Mouse (Mus musculus) erythroblast, embryonic 14.5 days (primary cell): Measurements from ENCODE around the gene S100pbp.

Experiments used
- GATA1 ChIP-seq: IDR thresholded peaks from 2 replicates; pipeline ENCODE4 v1.6.1; 2012; ENCODE audit warnings: low read length, inconsistent platforms, mixed read lengths
- TAL1 ChIP-seq: IDR thresholded peaks from 3 replicates; pipeline ENCODE4 v1.6.1; 2012; ENCODE audit warnings: low read length, inconsistent platforms, mixed read lengths

DNA sequence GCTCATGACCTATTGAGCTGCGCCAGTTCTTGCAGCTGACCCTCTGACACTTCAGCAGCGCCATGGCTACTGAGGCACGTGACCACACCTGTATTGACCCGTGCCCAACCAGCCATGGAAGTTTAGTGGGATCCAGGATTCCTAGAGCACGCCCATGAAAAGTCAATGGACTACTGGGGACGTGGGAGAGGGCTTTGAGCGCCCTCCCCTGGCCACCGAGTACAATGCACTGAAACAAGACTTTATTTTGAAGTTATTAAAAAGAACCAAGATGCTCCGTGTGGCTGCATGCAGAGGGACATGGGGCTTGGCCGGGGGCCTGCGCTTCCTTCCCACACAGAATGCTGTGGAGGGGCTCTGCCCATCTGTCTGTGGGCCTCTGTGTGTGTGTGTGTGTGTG, 78.2 kb downstream of the S100pbp start:
- TF ChIP-seq TAL1 = no peak
- TF ChIP-seq GATA1 = no peak
